Mouse (Mus musculus): ENCODE data around the gene Gm28035. TPM values are rescaled to one million over a fixed set of nuclear protein-coding genes. Genes with fewer than 3 reads are reported as not detected.

Gene Gm28035
- total and polyA plus RNA-seq, 2 experiments from 2014 or later: 0.16 to 4.2 TPM

- H3K9me3 ChIP-seq (ENCODE audit: low read length): no peaks in the 10 kb centered on the region
These were observed 1.4 kb upstream of the Gm28035 start for GRCm38 (mm10) chr2:30238906-30239465.

DNA sequence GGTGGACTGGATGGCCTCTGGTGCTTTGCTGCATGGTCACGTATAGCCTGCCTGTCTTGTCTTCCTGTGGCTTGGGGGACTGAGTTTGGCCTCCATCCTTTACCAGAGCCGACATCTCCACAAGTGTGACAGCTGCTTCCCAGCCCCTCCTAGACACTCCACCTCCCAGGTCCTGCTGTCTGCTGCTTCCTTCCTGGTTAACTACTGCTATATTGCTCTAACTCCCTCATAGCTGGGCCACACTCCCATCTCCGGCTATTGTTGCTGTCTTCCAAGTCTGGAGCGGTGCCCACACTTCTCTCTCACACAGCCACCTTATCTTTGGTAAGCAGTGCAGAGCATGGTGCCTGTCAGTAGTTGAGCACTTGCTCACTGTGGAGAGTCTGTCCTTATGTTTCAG is 590 bp upstream of the Gm28035 start:
- no peak for TF ChIP-seq CTCF (IDR thresholded peaks at IDR 0.05; ENCODE audit: low read depth)
- Histone ChIP-seq H3K4me1 (ENCODE audit: insufficient read depth) (peaks cover 13% of the 10 kb centered on the region), H3K9ac (no peak overlapping the region), H3K4me2 (ENCODE audit: low read depth) (no peak overlapping the region), H3K4me3 (ENCODE audit: low read depth, low read length) (no peak overlapping the region), H3K27ac (ENCODE audit: low read depth, low read length) (no peak overlapping the region), H3K9me3 (ENCODE audit: low read length) (no peaks in the 10 kb centered on the region), H3K27me3 (ENCODE audit: insufficient read depth, low read length) (no peaks in the 10 kb centered on the region), H3K36me3 (ENCODE audit: insufficient read depth) (peaks cover 46% of the 10 kb centered on the region)
- 66% methylated on average over 4 of the region's 4 CpGs for WGBS
- ATAC-seq (no peak), DNase-seq (no peak)

More at GRCm38 (mm10) chr2:30238906-30239465, 1.4 kb upstream of the Gm28035 start:
- DNase-seq (no peak), ATAC-seq (no peak)
- H3K27ac ChIP-seq (ENCODE audit: low read depth, low read length): no peak overlapping the region
- H3K36me3 ChIP-seq (ENCODE audit: insufficient read depth): peaks cover 38% of the 10 kb centered on the region
- peak overlapping the region; percentile 96; the same call in 1 of the 2 replicates for H3K4me3 ChIP-seq (ENCODE audit: low read depth, low read length)
- H3K27me3 ChIP-seq (ENCODE audit: insufficient read depth, low read length): no peaks in the 10 kb centered on the region
- peak overlapping the region; percentile 73 for H3K9ac ChIP-seq
- WGBS: 79% methylated on average over 3 of the region's 3 CpGs
- peak overlapping the region; percentile 85 for H3K4me2 ChIP-seq (ENCODE audit: low read depth)
- H3K4me1 ChIP-seq (ENCODE audit: insufficient read depth): peaks cover 13% of the 10 kb centered on the region
- TF ChIP-seq CTCF (IDR thresholded peaks at IDR 0.05; ENCODE audit: low read depth): no peak

DNA sequence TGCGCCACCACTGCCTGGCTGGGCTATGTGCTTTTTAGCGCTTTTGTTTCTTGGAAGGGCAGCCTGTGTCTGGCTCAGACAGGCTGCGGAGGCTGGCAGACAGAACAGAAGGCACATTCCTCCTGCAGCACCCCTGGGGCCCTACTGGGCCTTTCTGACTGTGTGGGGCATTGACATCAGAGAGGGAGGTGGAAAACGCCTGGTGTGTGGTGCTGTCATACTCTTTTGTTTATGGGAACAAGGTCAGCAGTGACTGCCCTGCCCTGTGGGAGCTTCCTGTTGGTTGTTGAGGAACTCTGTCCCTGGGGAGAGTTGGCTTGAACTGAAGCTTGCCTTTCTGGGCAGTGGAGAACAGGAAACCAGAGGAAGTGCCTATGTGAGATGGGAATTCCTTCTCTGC is 2.1 kb downstream of the Gm28035 start:
- DNase-seq: no peak
- WGBS: 54% methylated on average over 4 of the region's 4 CpGs
- no peak overlapping the region for H3K9ac ChIP-seq
- peaks cover 13% of the 10 kb centered on the region for H3K4me1 ChIP-seq (ENCODE audit: insufficient read depth)
- no peak overlapping the region for H3K27ac ChIP-seq (ENCODE audit: low read depth, low read length)
- H3K4me3 ChIP-seq (ENCODE audit: low read depth, low read length): no peak overlapping the region
- H3K4me2 ChIP-seq (ENCODE audit: low read depth): no peak overlapping the region
- no peak for ATAC-seq
- H3K9me3 ChIP-seq (ENCODE audit: low read length): no peaks in the 10 kb centered on the region
- no peaks in the 10 kb centered on the region for H3K27me3 ChIP-seq (ENCODE audit: insufficient read depth, low read length)
- TF ChIP-seq CTCF (IDR thresholded peaks at IDR 0.05; ENCODE audit: low read depth): no peak
- H3K36me3 ChIP-seq (ENCODE audit: insufficient read depth): peaks cover 49% of the 10 kb centered on the region

DNA sequence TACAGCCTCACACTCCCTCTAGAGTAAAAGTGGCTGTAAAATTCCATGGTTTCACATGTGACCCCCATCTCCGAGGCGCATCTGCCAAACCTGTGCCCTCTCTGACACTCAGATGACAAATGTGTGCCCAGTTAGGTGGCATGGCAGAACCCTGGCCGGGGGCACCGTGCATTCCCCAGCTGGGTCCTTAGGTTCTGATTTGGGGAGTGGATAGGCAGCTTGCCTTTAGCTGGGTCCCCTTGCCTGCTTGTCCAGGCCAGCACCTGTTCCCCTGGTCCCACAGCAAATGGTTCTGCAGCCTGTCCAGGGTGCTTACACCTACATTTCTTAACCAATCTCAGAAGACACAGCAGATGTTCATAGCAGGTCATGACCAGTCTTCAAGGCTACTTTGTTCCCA is 3.0 kb downstream of the Gm28035 start:
- no peak overlapping the region for H3K4me2 ChIP-seq (ENCODE audit: low read depth)
- H3K4me3 ChIP-seq (ENCODE audit: low read depth, low read length): no peak overlapping the region
- H3K36me3 ChIP-seq (ENCODE audit: insufficient read depth): peaks cover 52% of the 10 kb centered on the region
- peaks cover 13% of the 10 kb centered on the region for H3K4me1 ChIP-seq (ENCODE audit: insufficient read depth)
- no peak overlapping the region for H3K27ac ChIP-seq (ENCODE audit: low read depth, low read length)
- H3K9me3 ChIP-seq (ENCODE audit: low read length): no peaks in the 10 kb centered on the region
- ATAC-seq (no peak), DNase-seq (no peak)
- 98% methylated on average over 4 of the region's 4 CpGs for WGBS
- H3K27me3 ChIP-seq (ENCODE audit: insufficient read depth, low read length): no peaks in the 10 kb centered on the region
- H3K9ac ChIP-seq: no peak overlapping the region
- TF ChIP-seq CTCF (IDR thresholded peaks at IDR 0.05; ENCODE audit: low read depth): no peak

GRCm38 (mm10) chr2:30244595-30245178 is 4.3 kb downstream of the Gm28035 start:
- ATAC-seq: no peak
- no peak overlapping the region for H3K9ac ChIP-seq
- peaks cover 65% of the 10 kb centered on the region for H3K36me3 ChIP-seq (ENCODE audit: insufficient read depth)
- H3K9me3 ChIP-seq (ENCODE audit: low read length): no peaks in the 10 kb centered on the region
- H3K4me1 ChIP-seq (ENCODE audit: insufficient read depth): no peaks in the 10 kb centered on the region; the same call in 1 of the 2 replicates
- no peaks in the 10 kb centered on the region for H3K27me3 ChIP-seq (ENCODE audit: insufficient read depth, low read length)
- H3K4me2 ChIP-seq (ENCODE audit: low read depth): no peak overlapping the region
- H3K27ac ChIP-seq (ENCODE audit: low read depth, low read length): no peak overlapping the region
- 80% methylated on average over 7 of the region's 7 CpGs for WGBS
- H3K4me3 ChIP-seq (ENCODE audit: low read depth, low read length): no peak overlapping the region
- DNase-seq: no peak
- no peak for TF ChIP-seq CTCF (IDR thresholded peaks at IDR 0.05; ENCODE audit: low read depth)

DNA sequence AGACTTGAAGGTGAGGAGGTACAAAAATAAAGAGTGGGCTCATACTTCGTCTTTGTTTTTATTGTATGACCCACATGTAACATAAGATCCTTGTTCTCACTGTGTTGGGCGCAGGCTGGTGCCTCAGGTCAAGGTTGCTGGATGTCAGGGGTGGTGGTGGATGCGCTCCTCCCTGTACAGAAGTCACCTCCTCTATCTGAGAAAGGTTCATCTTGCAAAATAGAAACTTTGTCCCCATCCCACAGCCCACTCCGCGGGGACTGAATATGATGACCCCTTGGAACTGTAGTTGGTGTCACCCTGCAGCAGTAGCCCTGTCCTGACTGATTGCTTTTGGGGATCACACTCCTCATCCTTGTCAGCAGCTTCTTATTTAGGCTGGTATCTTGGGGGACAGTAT is 6.7 kb downstream of the Gm28035 start:
- H3K36me3 ChIP-seq (ENCODE audit: insufficient read depth): peaks cover 53% of the 10 kb centered on the region
- DNase-seq (no peak), ATAC-seq (no peak)
- 94% methylated on average over 5 of the region's 5 CpGs for WGBS
- no peak overlapping the region for H3K27ac ChIP-seq (ENCODE audit: low read depth, low read length)
- no peak overlapping the region for H3K4me2 ChIP-seq (ENCODE audit: low read depth)
- TF ChIP-seq CTCF (IDR thresholded peaks at IDR 0.05; ENCODE audit: low read depth): no peak
- H3K9me3 ChIP-seq (ENCODE audit: low read length): no peaks in the 10 kb centered on the region
- no peaks in the 10 kb centered on the region for H3K4me1 ChIP-seq (ENCODE audit: insufficient read depth)
- no peaks in the 10 kb centered on the region for H3K27me3 ChIP-seq (ENCODE audit: insufficient read depth, low read length)
- no peak overlapping the region for H3K4me3 ChIP-seq (ENCODE audit: low read depth, low read length)
- no peak overlapping the region for H3K9ac ChIP-seq

DNA sequence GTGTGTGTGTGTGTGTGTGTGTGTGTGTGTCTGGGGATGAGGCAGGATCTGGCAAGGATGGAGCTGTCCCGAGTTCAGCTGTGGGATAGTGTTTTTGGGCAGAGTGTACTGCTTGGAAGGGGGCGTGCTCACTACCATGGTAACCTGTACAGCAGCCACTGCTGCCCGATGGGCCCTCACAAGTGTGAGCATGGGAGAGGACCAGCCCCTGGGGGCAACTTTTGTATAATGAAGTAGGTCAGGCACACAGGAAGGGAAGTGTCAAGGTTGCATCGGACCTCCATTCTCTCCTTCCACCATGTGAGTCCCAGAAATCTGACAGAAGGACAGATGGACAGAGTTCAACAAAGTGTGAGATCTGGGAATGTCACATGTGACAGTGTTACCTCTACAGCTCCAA is 7.3 kb downstream of the Gm28035 start:
- H3K27ac ChIP-seq (ENCODE audit: low read depth, low read length): no peak overlapping the region
- H3K9ac ChIP-seq: no peak overlapping the region
- H3K4me2 ChIP-seq (ENCODE audit: low read depth): no peak overlapping the region
- H3K9me3 ChIP-seq (ENCODE audit: low read length): no peaks in the 10 kb centered on the region
- WGBS: 69% methylated on average over 4 of the region's 4 CpGs
- H3K4me1 ChIP-seq (ENCODE audit: insufficient read depth): no peaks in the 10 kb centered on the region
- H3K4me3 ChIP-seq (ENCODE audit: low read depth, low read length): no peak overlapping the region
- TF ChIP-seq CTCF (IDR thresholded peaks at IDR 0.05; ENCODE audit: low read depth): no peak
- peaks cover 48% of the 10 kb centered on the region for H3K36me3 ChIP-seq (ENCODE audit: insufficient read depth)
- DNase-seq: no peak
- H3K27me3 ChIP-seq (ENCODE audit: insufficient read depth, low read length): no peaks in the 10 kb centered on the region
- no peak for ATAC-seq

Measured in forebrain, postnatal 0 days (tissue).